Mouse (Mus musculus): ENCODE data around the gene St3gal2.

- TF ChIP-seq CTCF (IDR thresholded peaks at IDR 0.05; ENCODE audit: low read depth) (no peak), EP300 (IDR thresholded peaks at IDR 0.05; ENCODE audit: low read depth) (no peak)
These were observed 17.7 kb upstream of the St3gal2 start, which contains the start of gene Fuk for GRCm38 (mm10) chr8:110901839-110902578.
